Mouse (Mus musculus): ENCODE measurements at regions not wholly inside any gene's neighbourhood (a gene's known extent, or its start where the extent isn't known, plus 50 kb on each side); places are given as distances from the start of the nearest gene placed in this dataset.

- no peak overlapping the region for H3K27ac ChIP-seq (replicated peaks)
Observed at GRCm38 (mm10) chr14:54185265-54185830, 68.6 kb downstream of the Dad1 start.

GRCm38 (mm10) chr14:54183873-54184272 lies 70.0 kb downstream of the Dad1 start:
- WGBS = 63% methylated on average over 3 of the region's 3 CpGs
- no peak overlapping the region for H3K27ac ChIP-seq (replicated peaks)

More at GRCm38 (mm10) chr14:54185265-54185830, 68.6 kb downstream of the Dad1 start:
- ATAC-seq (ENCODE audit: low FRiP score) = no peak
- Histone ChIP-seq H3K36me3 (no peaks in the 10 kb centered on the region), H3K4me2 (no peak overlapping the region), H3K4me3 (replicated peaks) (no peak overlapping the region), H3K9me3 (replicated peaks) (no peaks in the 10 kb centered on the region), H3K4me1 (peaks cover 34% of the 10 kb centered on the region), H3K27me3 (replicated peaks) (no peaks in the 10 kb centered on the region), H3K9ac (replicated peaks) (no peak overlapping the region)
- 15% methylated on average over 6 of the region's 6 CpGs for WGBS

GRCm38 (mm10) chr14:54182838-54183237 lies 71.1 kb downstream of the Dad1 start:
- H3K9me3 ChIP-seq (replicated peaks) = no peaks in the 10 kb centered on the region
- H3K4me1 ChIP-seq = peaks cover 37% of the 10 kb centered on the region
- peak overlapping the region; percentile 60 for H3K27ac ChIP-seq (replicated peaks)
- 40% methylated on average over 10 of the region's 10 CpGs for WGBS
- ATAC-seq (ENCODE audit: low FRiP score) = peak; percentile 71; the same call in 1 of the 2 replicates
- H3K4me3 ChIP-seq (replicated peaks) = no peak overlapping the region
- no peaks in the 10 kb centered on the region for H3K27me3 ChIP-seq (replicated peaks)
- no peaks in the 10 kb centered on the region for H3K36me3 ChIP-seq
- no peak overlapping the region for H3K4me2 ChIP-seq
- H3K9ac ChIP-seq (replicated peaks) = no peak overlapping the region

More at GRCm38 (mm10) chr14:54183873-54184272, 70.0 kb downstream of the Dad1 start:
- Histone ChIP-seq H3K4me1 (peaks cover 37% of the 10 kb centered on the region), H3K9me3 (replicated peaks) (no peaks in the 10 kb centered on the region), H3K4me3 (replicated peaks) (no peak overlapping the region), H3K9ac (replicated peaks) (no peak overlapping the region), H3K4me2 (no peak overlapping the region), H3K36me3 (no peaks in the 10 kb centered on the region), H3K27me3 (replicated peaks) (no peaks in the 10 kb centered on the region)
- no peak for ATAC-seq (ENCODE audit: low FRiP score)

- Histone ChIP-seq H3K27ac (replicated peaks) (no peak overlapping the region), H3K36me3 (no peaks in the 10 kb centered on the region), H3K27me3 (replicated peaks) (no peaks in the 10 kb centered on the region), H3K9me3 (replicated peaks) (no peaks in the 10 kb centered on the region), H3K9ac (replicated peaks) (no peak overlapping the region), H3K4me1 (peaks cover 37% of the 10 kb centered on the region), H3K4me3 (replicated peaks) (no peak overlapping the region), H3K4me2 (no peak overlapping the region)
- WGBS = 88% methylated on average over 3 of the region's 3 CpGs
- ATAC-seq (ENCODE audit: low FRiP score) = no peak
Observed at GRCm38 (mm10) chr14:54181306-54181705, 72.6 kb downstream of the Dad1 start.

- H3K27me3 ChIP-seq (replicated peaks) = no peaks in the 10 kb centered on the region
- WGBS = 96% methylated on average over 3 of the region's 3 CpGs
- peak overlapping the region; percentile 43; the same call in 1 of the 2 replicates for H3K27ac ChIP-seq (replicated peaks)
- no peak overlapping the region for H3K9ac ChIP-seq (replicated peaks)
- peaks cover 31% of the 10 kb centered on the region for H3K4me1 ChIP-seq
- no peaks in the 10 kb centered on the region for H3K36me3 ChIP-seq
- H3K4me2 ChIP-seq = no peak overlapping the region
- no peak for ATAC-seq (ENCODE audit: low FRiP score)
- H3K9me3 ChIP-seq (replicated peaks) = no peaks in the 10 kb centered on the region
- no peak overlapping the region for H3K4me3 ChIP-seq (replicated peaks)
Observed at GRCm38 (mm10) chr14:54180754-54181153, 73.2 kb downstream of the Dad1 start.

GRCm38 (mm10) chr14:54180271-54180670 lies 73.6 kb downstream of the Dad1 start:
- Histone ChIP-seq H3K27ac (replicated peaks) (no peak overlapping the region), H3K36me3 (no peaks in the 10 kb centered on the region), H3K4me1 (peaks cover 28% of the 10 kb centered on the region), H3K27me3 (replicated peaks) (no peaks in the 10 kb centered on the region), H3K4me3 (replicated peaks) (no peak overlapping the region), H3K9me3 (replicated peaks) (no peaks in the 10 kb centered on the region), H3K4me2 (no peak overlapping the region), H3K9ac (replicated peaks) (no peak overlapping the region)
- 68% methylated on average over 3 of the region's 3 CpGs for WGBS
- no peak for ATAC-seq (ENCODE audit: low FRiP score)

GRCm38 (mm10) chr14:54178856-54179255 lies 75.0 kb downstream of the Dad1 start:
- H3K4me1 ChIP-seq = peaks cover 22% of the 10 kb centered on the region
- no peak for ATAC-seq (ENCODE audit: low FRiP score)
- no peak overlapping the region for H3K27ac ChIP-seq (replicated peaks)
- no peak overlapping the region for H3K4me2 ChIP-seq
- no peak overlapping the region for H3K4me3 ChIP-seq (replicated peaks)
- no peak overlapping the region for H3K9ac ChIP-seq (replicated peaks)
- no peaks in the 10 kb centered on the region for H3K36me3 ChIP-seq
- H3K9me3 ChIP-seq (replicated peaks) = no peaks in the 10 kb centered on the region
- WGBS = 93% methylated on average over 3 of the region's 3 CpGs
- no peaks in the 10 kb centered on the region for H3K27me3 ChIP-seq (replicated peaks)

- Histone ChIP-seq H3K36me3 (no peaks in the 10 kb centered on the region), H3K9ac (replicated peaks) (no peak overlapping the region), H3K4me3 (replicated peaks) (no peak overlapping the region), H3K4me2 (peak overlapping the region; percentile 7; the same call in 1 of the 2 replicates), H3K27me3 (replicated peaks) (no peaks in the 10 kb centered on the region), H3K27ac (replicated peaks) (no peak overlapping the region), H3K9me3 (replicated peaks) (no peaks in the 10 kb centered on the region), H3K4me1 (peaks cover 12% of the 10 kb centered on the region; the same call in 1 of the 2 replicates)
- ATAC-seq (ENCODE audit: low FRiP score) = no peak
- WGBS = 29% methylated on average over 14 of the region's 14 CpGs
Observed at GRCm38 (mm10) chr14:54176469-54176868, 77.4 kb downstream of the Dad1 start.

- Histone ChIP-seq H3K4me3 (replicated peaks) (no peak overlapping the region), H3K4me1 (peaks cover 7% of the 10 kb centered on the region; the same call in 1 of the 2 replicates), H3K9ac (replicated peaks) (no peak overlapping the region), H3K36me3 (no peaks in the 10 kb centered on the region), H3K27me3 (replicated peaks) (no peaks in the 10 kb centered on the region), H3K27ac (replicated peaks) (no peak overlapping the region), H3K4me2 (no peak overlapping the region), H3K9me3 (replicated peaks) (no peaks in the 10 kb centered on the region)
- ATAC-seq (ENCODE audit: low FRiP score) = no peak
- 81% methylated on average over 5 of the region's 5 CpGs for WGBS
Observed at GRCm38 (mm10) chr14:54175476-54175875, 78.4 kb downstream of the Dad1 start.

- 91% methylated on average over 5 of the region's 5 CpGs for WGBS
- no peak for ATAC-seq (ENCODE audit: low FRiP score)
- H3K4me3 ChIP-seq (replicated peaks) = no peak overlapping the region
Observed at GRCm38 (mm10) chr14:54173316-54173715, 80.6 kb downstream of the Dad1 start.

GRCm38 (mm10) chr14:54169254-54169653 lies 84.7 kb downstream of the Dad1 start:
- Histone ChIP-seq H3K27me3 (replicated peaks) (no peaks in the 10 kb centered on the region), H3K27ac (replicated peaks) (no peak overlapping the region), H3K9me3 (replicated peaks) (no peaks in the 10 kb centered on the region), H3K9ac (replicated peaks) (no peak overlapping the region), H3K4me3 (replicated peaks) (no peak overlapping the region), H3K4me1 (0 out of 2 replicates have a peak, but pooled peaks cover 2% of the 10 kb centered on the region), H3K4me2 (no peak overlapping the region), H3K36me3 (no peaks in the 10 kb centered on the region)
- 94% methylated on average over 7 of the region's 7 CpGs for WGBS
- ATAC-seq (ENCODE audit: low FRiP score) = no peak

More at GRCm38 (mm10) chr14:54173316-54173715, 80.6 kb downstream of the Dad1 start:
- Histone ChIP-seq H3K27me3 (replicated peaks) (no peaks in the 10 kb centered on the region), H3K27ac (replicated peaks) (no peak overlapping the region), H3K9me3 (replicated peaks) (no peaks in the 10 kb centered on the region), H3K36me3 (no peaks in the 10 kb centered on the region), H3K4me1 (0 out of 2 replicates have a peak, but pooled peaks cover 2% of the 10 kb centered on the region), H3K9ac (replicated peaks) (no peak overlapping the region), H3K4me2 (no peak overlapping the region)

- Histone ChIP-seq H3K4me1 (0 out of 2 replicates have a peak, but pooled peaks cover 2% of the 10 kb centered on the region), H3K4me2 (no peak overlapping the region), H3K9ac (replicated peaks) (no peak overlapping the region), H3K36me3 (no peaks in the 10 kb centered on the region), H3K4me3 (replicated peaks) (no peak overlapping the region), H3K27ac (replicated peaks) (no peak overlapping the region), H3K9me3 (replicated peaks) (no peaks in the 10 kb centered on the region), H3K27me3 (replicated peaks) (no peaks in the 10 kb centered on the region)
- ATAC-seq (ENCODE audit: low FRiP score) = no peak
- 84% methylated on average over 4 of the region's 4 CpGs for WGBS
Observed at GRCm38 (mm10) chr14:54168414-54168931, 85.4 kb downstream of the Dad1 start.

All from neural tube, embryonic 15.5 days (tissue).